Mouse (Mus musculus) c-Kit-positive CD71-positive TER-119-positive erythroid progenitor cells, embryonic 14.5 days (primary cell): Measurements from ENCODE around the gene Gm20498.
"Not testable (repeated sequence)": the region's sequence is repeated elsewhere in the genome, so short reads cannot be mapped to it uniquely, and the experiment has no call there.

Experiments
- DNase-seq: peaks from one replicate; pipeline ENCODE4 v3.0.0-alpha.2; 2013; ENCODE audit warnings: low spot score

The Gm20498 gene

GRCm38 (mm10) chr12:81532316-81533028 is at the start of gene Gm20498, which contains the start of gene Synj2bp:
Gene Gm20498 (minus strand): TSS chr12:81532905.
Gene Synj2bp (minus strand): TSS chr12:81532911.
- DNase-seq = peak; percentile 78

- DNase-seq = no peak
These were observed 35.7 kb upstream of the Gm20498 start, which contains the start of gene Adam21 for GRCm38 (mm10) chr12:81568374-81568773. Gene Adam21 (minus strand): TSS chr12:81568474.

- peak; percentile 5 for DNase-seq
These were observed 35.2 kb upstream of the Gm20498 start for GRCm38 (mm10) chr12:81567931-81568330.

- DNase-seq = no peak
These were observed 31.5 kb upstream of the Gm20498 start for GRCm38 (mm10) chr12:81564173-81564572.

GRCm38 (mm10) chr12:81549286-81549685 is 16.6 kb upstream of the Gm20498 start:
- DNase-seq = no peak

- DNase-seq = no peak
These were observed 14.5 kb upstream of the Gm20498 start for GRCm38 (mm10) chr12:81547163-81547562.

- no peak for DNase-seq
These were observed 319 bp upstream of the Gm20498 start for GRCm38 (mm10) chr12:81533029-81533419.

GRCm38 (mm10) chr12:81530587-81530986 is 2.1 kb downstream of the Gm20498 start:
- DNase-seq = not testable (repeated sequence)

- not testable (repeated sequence) for DNase-seq
These were observed 35.8 kb downstream of the Gm20498 start for GRCm38 (mm10) chr12:81496906-81497305.

- DNase-seq = no peak
These were observed 42.2 kb downstream of the Gm20498 start for GRCm38 (mm10) chr12:81490491-81490890.

- no peak for DNase-seq
These were observed 47.4 kb downstream of the Gm20498 start for GRCm38 (mm10) chr12:81485311-81485710.

GRCm38 (mm10) chr12:81484727-81485191 is 47.9 kb downstream of the Gm20498 start, which contains the start of gene Cox16:
Gene Cox16 (minus strand): TSS chr12:81485127.
- DNase-seq = peak; percentile 80

- no peak for DNase-seq
These were observed 48.5 kb downstream of the Gm20498 start for GRCm38 (mm10) chr12:81484212-81484611.

GRCm38 (mm10) chr12:81483656-81484055 is 49.0 kb downstream of the Gm20498 start:
- peak; percentile 64 for DNase-seq

- DNase-seq = not testable (repeated sequence)
These were observed 73.7 kb downstream of the Gm20498 start for GRCm38 (mm10) chr12:81459051-81459450.

- not testable (repeated sequence) for DNase-seq
These were observed 93.7 kb downstream of the Gm20498 start for GRCm38 (mm10) chr12:81438985-81439384.

GRCm38 (mm10) chr12:81434778-81435177 is 97.9 kb downstream of the Gm20498 start:
- not testable (repeated sequence) for DNase-seq

GRCm38 (mm10) chr12:81421846-81422245 is 110.9 kb downstream of the Gm20498 start, which contains the start of gene Adam4:
Gene Adam4 (minus strand): TSS chr12:81421946.
- DNase-seq = no peak

- no peak for DNase-seq
These were observed 119.5 kb downstream of the Gm20498 start for GRCm38 (mm10) chr12:81413211-81413610.

GRCm38 (mm10) chr12:81408966-81409365 is 123.7 kb downstream of the Gm20498 start:
- no peak for DNase-seq

GRCm38 (mm10) chr12:81402187-81402586 is 130.5 kb downstream of the Gm20498 start:
- DNase-seq = peak; percentile 10

GRCm38 (mm10) chr12:81379364-81379763 is 153.3 kb downstream of the Gm20498 start, which contains the start of gene Gm4787:
Gene Gm4787 (minus strand): TSS chr12:81379464.
- not testable (repeated sequence) for DNase-seq

GRCm38 (mm10) chr12:81333841-81334240 is 198.9 kb downstream of the Gm20498 start:
- DNase-seq = no peak
